Mouse (Mus musculus) kidney, postnatal 0 days (tissue): ENCODE data around the gene Hibadh. TPM values are rescaled to one million over a fixed set of nuclear protein-coding genes. Genes with fewer than 3 reads are reported as not detected.
A peak's percentile ranks its signal among the peaks of the same experiment; 100 is the strongest.

Experiments
- ATAC-seq: fragments of 200-750 bp; cut with Nextera tagmentation; replicated peaks from 2 replicates; pipeline ENCODE4 v1.8.0; 2017; ENCODE audit warnings: low read depth, moderate number of reproducible peaks, moderate TSS enrichment, moderate library complexity; ENCODE audit not compliant: low FRiP score
- DNase-seq: peaks from one replicate; pipeline ENCODE4 v3.0.0-alpha.2; 2016; ENCODE audit warnings: low spot score
- H3K27ac ChIP-seq: fragments of 300-500 bp; sonication (generic); 2 replicates; pipeline ENCODE4 v1.5.1; 2014; ENCODE audit warnings: mild to moderate bottlenecking
- H3K27me3 ChIP-seq: fragments of 300-500 bp; sonication (generic); 2 replicates; pipeline ENCODE4 v1.6.1; 2014; ENCODE audit warnings: low read length, mixed read lengths; ENCODE audit not compliant: insufficient read depth
- H3K36me3 ChIP-seq: fragments of 300-500 bp; sonication (generic); 2 replicates; pipeline ENCODE4 v1.6.1; 2014; ENCODE audit warnings: low read length, mixed read lengths; ENCODE audit not compliant: insufficient read depth
- H3K4me1 ChIP-seq: fragments of 300-500 bp; sonication (generic); replicated peaks from 2 replicates; pipeline ENCODE4 v1.6.1; 2014; ENCODE audit warnings: antibody characterized with exemption, low read length, mixed read lengths; ENCODE audit not compliant: insufficient read depth
- H3K4me2 ChIP-seq: fragments of 300-500 bp; sonication (generic); 2 replicates; pipeline ENCODE4 v1.6.1; 2014; ENCODE audit warnings: mild to moderate bottlenecking, low read length, moderate library complexity, mixed read lengths
- H3K4me3 ChIP-seq: fragments of 300-500 bp; sonication (generic); replicated peaks from 2 replicates; pipeline ENCODE4 v1.5.1; 2014; ENCODE audit warnings: low read depth, low read length
- H3K9ac ChIP-seq: fragments of 300-500 bp; sonication (generic); 2 replicates; pipeline ENCODE4 v1.6.1; 2014; ENCODE audit warnings: low read depth, low read length
- H3K9me3 ChIP-seq: fragments of 300-500 bp; sonication (generic); replicated peaks from 2 replicates; pipeline ENCODE4 v1.6.1; 2016; ENCODE audit warnings: low read length, inconsistent platforms, mixed read lengths
- CTCF ChIP-seq: IDR thresholded peaks from 2 replicates; pipeline ENCODE4 v1.5.1; 2016; ENCODE audit warnings: antibody characterized with exemption, low read depth, mild to moderate bottlenecking, moderate library complexity
- WGBS: fragments of 180-500 bp; shearing (Covaris S2); extraction: QIAGEN DNeasy Blood & Tissue Kit; methylation state at CpG from one replicate; pipeline ENCODE4 v1.1.7; 2014; 5-methylcytosine and 5-hydroxymethylcytosine counted together
- polyA plus RNA-seq: library from polyadenylated mRNA; unstranded; fragments of >200 nt; fragmentation: Nextera tagmentation; extraction: Ambion mirVana; gene quantifications from 2 replicates; pipeline ENCODE4 v1.2.1, GENCODE M21; 2015

Gene Hibadh
- polyA plus RNA-seq, 1 experiment from 2014 or later, result 217 TPM

- H3K9ac ChIP-seq, result no peak overlapping the region
- no peak for ATAC-seq
These were observed 887 bp upstream of the Hibadh start for GRCm38 (mm10) chr6:52641076-52641475.

GRCm38 (mm10) chr6:52639546-52640223, 504 bp downstream of the Hibadh start:
- H3K9me3 ChIP-seq, result no peaks in the 10 kb centered on the region
- ATAC-seq (peak; percentile 2), DNase-seq (peak; percentile 83)
- no peaks in the 10 kb centered on the region for H3K27me3 ChIP-seq
- peak overlapping the region; percentile 71 for H3K9ac ChIP-seq
- no peaks in the 10 kb centered on the region; the same call in 1 of the 2 replicates for H3K4me1 ChIP-seq
- peak; percentile 46 for TF ChIP-seq CTCF
- H3K4me3 ChIP-seq, result peak overlapping the region; percentile 79
- peak overlapping the region; percentile 94 for H3K27ac ChIP-seq
- H3K36me3 ChIP-seq, result no peaks in the 10 kb centered on the region
- H3K4me2 ChIP-seq, result peak overlapping the region; percentile 58
- 2% methylated on average over 28 of the region's 28 CpGs for WGBS

More at GRCm38 (mm10) chr6:52641076-52641475, 887 bp upstream of the Hibadh start:
- H3K4me2 ChIP-seq, result no peak overlapping the region
- H3K27ac ChIP-seq, result no peak overlapping the region
- no peak overlapping the region for H3K4me3 ChIP-seq
- no peaks in the 10 kb centered on the region for H3K9me3 ChIP-seq
- 59% methylated on average over 3 of the region's 3 CpGs for WGBS
- no peaks in the 10 kb centered on the region for H3K36me3 ChIP-seq
- DNase-seq, result no peak
- H3K4me1 ChIP-seq, result no peaks in the 10 kb centered on the region; the same call in 1 of the 2 replicates
- H3K27me3 ChIP-seq, result no peaks in the 10 kb centered on the region
- TF ChIP-seq CTCF, result no peak

DNA sequence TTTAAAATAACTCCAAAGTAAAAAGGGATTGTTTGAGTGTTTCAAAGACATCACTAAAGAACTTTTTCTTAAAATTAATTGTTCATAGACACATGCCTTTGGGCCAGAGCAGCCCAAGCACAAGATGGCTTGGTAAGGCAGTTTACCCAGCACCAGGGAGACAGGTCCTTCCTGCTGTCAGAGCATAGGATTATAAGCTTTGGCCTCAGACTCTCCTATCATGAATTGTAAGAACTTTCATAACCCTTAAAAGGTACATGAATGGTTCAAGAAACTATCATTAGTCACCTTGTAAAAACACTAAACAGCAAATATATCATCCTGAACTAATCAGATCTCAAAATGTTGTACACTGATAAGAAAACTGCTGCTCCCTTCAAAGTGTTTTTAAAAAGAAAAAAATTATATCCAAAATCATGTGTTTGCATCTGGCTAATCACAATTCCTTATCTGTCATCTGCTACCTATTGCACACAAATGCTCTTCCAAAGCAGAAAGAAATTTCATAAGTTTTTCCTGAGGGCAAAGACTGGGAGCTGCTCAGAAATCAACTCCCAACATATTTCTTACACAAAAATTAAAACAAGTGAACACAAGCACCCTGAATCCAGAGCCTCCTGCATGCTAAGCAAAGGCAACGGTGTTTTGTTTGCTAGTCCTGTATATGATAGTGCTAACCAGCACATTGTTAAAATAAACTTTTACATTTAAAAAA, 1.6 kb downstream of the Hibadh start:
- H3K9ac ChIP-seq, result 0 out of 2 replicates have a peak overlapping the region, but pooled peaks have one; percentile 71
- no peaks in the 10 kb centered on the region for H3K9me3 ChIP-seq
- H3K4me1 ChIP-seq, result no peaks in the 10 kb centered on the region; the same call in 1 of the 2 replicates
- DNase-seq (no peak), ATAC-seq (no peak)
- H3K4me3 ChIP-seq, result peak overlapping the region; percentile 79; the same call in 1 of the 2 replicates
- no peaks in the 10 kb centered on the region for H3K27me3 ChIP-seq
- 60% methylated on average over 1 of the region's 1 CpGs for WGBS
- no peak overlapping the region for H3K27ac ChIP-seq
- no peak for TF ChIP-seq CTCF
- H3K4me2 ChIP-seq, result peak overlapping the region; percentile 58
- H3K36me3 ChIP-seq, result no peaks in the 10 kb centered on the region

DNA sequence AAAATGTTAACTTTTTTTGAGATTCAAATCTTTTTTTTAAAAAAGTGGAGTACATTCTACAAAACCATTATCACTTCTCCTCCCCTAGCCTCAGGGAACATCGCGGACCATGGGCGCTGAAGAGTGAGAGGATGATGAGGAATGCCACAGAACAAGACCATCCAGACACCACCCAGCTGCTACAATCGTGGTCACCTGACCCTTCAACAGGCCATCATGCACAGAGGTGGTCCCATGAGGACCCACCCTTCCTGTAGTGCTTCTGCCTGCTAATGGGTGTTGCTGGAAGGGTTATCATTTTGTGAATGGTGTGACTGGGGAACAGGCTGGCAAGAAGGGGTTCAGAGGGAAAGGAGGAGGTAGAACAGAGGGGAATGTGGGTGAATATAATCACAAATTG, 2.9 kb downstream of the Hibadh start:
- Histone ChIP-seq H3K27me3 (no peaks in the 10 kb centered on the region), H3K9me3 (no peaks in the 10 kb centered on the region), H3K4me1 (no peaks in the 10 kb centered on the region; the same call in 1 of the 2 replicates), H3K9ac (no peak overlapping the region), H3K4me2 (no peak overlapping the region), H3K36me3 (no peaks in the 10 kb centered on the region), H3K4me3 (no peak overlapping the region), H3K27ac (no peak overlapping the region)
- 88% methylated on average over 4 of the region's 4 CpGs for WGBS
- DNase-seq (no peak), ATAC-seq (no peak)
- no peak for TF ChIP-seq CTCF

DNA sequence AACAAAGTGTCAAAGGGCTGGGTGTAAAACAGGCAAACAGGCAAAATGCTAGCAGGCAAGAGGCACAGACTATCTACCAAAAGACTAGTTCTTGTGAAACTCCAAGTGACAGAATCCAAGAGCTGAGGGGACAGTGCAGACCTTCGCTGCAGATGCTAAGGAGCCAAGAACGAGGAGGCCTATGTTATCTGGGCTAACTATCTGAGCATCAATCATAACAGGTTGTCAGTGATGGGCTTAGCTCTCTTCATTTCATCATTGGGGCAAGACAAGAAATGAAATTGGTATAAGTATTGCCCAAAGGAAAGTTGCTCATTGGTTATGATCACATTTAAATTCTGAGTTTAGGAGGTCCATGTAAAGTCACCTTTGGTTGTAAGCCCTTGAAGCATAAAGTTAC, 4.8 kb downstream of the Hibadh start:
- DNase-seq, result no peak
- no peak overlapping the region for H3K4me2 ChIP-seq
- no peak overlapping the region for H3K9ac ChIP-seq
- no peak for TF ChIP-seq CTCF
- ATAC-seq, result no peak
- H3K27me3 ChIP-seq, result no peaks in the 10 kb centered on the region
- no peak overlapping the region for H3K27ac ChIP-seq
- whole genome bisulfite sequencing, result 84% methylated on average over 2 of the region's 2 CpGs
- H3K36me3 ChIP-seq, result no peaks in the 10 kb centered on the region
- no peaks in the 10 kb centered on the region for H3K9me3 ChIP-seq
- no peak overlapping the region for H3K4me3 ChIP-seq
- H3K4me1 ChIP-seq, result no peaks in the 10 kb centered on the region

GRCm38 (mm10) chr6:52630625-52631024, 9.6 kb downstream of the Hibadh start:
- DNase-seq (no peak), ATAC-seq (no peak)
- no peak for TF ChIP-seq CTCF
- H3K4me1 ChIP-seq, result no peaks in the 10 kb centered on the region
- no peak overlapping the region for H3K27ac ChIP-seq
- WGBS, result 82% methylated on average over 4 of the region's 4 CpGs
- no peaks in the 10 kb centered on the region for H3K27me3 ChIP-seq
- H3K9ac ChIP-seq, result no peak overlapping the region
- H3K4me3 ChIP-seq, result no peak overlapping the region
- no peak overlapping the region for H3K4me2 ChIP-seq
- peaks cover 8% of the 10 kb centered on the region; the same call in 1 of the 2 replicates for H3K36me3 ChIP-seq
- no peaks in the 10 kb centered on the region for H3K9me3 ChIP-seq
